Mouse (Mus musculus) spleen, postnatal 36 days (tissue): Measurements from ENCODE around the gene Gm20890.
"Not testable (repeated sequence)": the region's sequence is repeated elsewhere in the genome, so short reads cannot be mapped to it uniquely, and the experiment has no call there.

Source experiments
- DNase-seq, 2 experiments: peaks; one replicate each; pipeline ENCODE4 v3.0.0; 2022; ENCODE audit warnings: low spot score in 2 of 2, mixed read lengths in 1 of 2

Gm20890 gene

GRCm38 (mm10) chrY:26776699-26777098 lies at the start of gene Gm20890:
Gene Gm20890, minus strand, starts transcription at chrY:26776799.
- DNase-seq: not testable (repeated sequence)
